Mouse (Mus musculus) forebrain, embryonic 16.5 days (tissue): ENCODE data around the gene Cnpy3. TPM values are rescaled to one million over a fixed set of nuclear protein-coding genes. Genes with fewer than 3 reads are reported as not detected.
"Not testable (repeated sequence)": the region's sequence is repeated elsewhere in the genome, so short reads cannot be mapped to it uniquely, and the experiment has no call there.

Experiments used
- ATAC-seq: fragments of 200-750 bp; cut with Nextera tagmentation; 2 replicates; pipeline ENCODE4 v1.8.0; 2017; ENCODE audit warnings: mild to moderate bottlenecking, moderate library complexity
- H3K27ac ChIP-seq: fragments of 300-500 bp; sonication (generic); 2 replicates; pipeline ENCODE4 v1.5.1; 2014; ENCODE audit warnings: low read length, control low read depth
- H3K27me3 ChIP-seq: fragments of 300-500 bp; sonication (generic); replicated peaks from 2 replicates; pipeline ENCODE4 v1.6.1; 2014; ENCODE audit warnings: low read length; ENCODE audit not compliant: control insufficient read depth, insufficient read depth
- H3K36me3 ChIP-seq: fragments of 300-500 bp; sonication (generic); 2 replicates; pipeline ENCODE4 v1.6.1; 2014; ENCODE audit not compliant: control insufficient read depth, insufficient read depth
- H3K4me1 ChIP-seq: fragments of 300-500 bp; sonication (generic); replicated peaks from 2 replicates; pipeline ENCODE4 v1.6.1; 2014; ENCODE audit warnings: low read length; ENCODE audit not compliant: control insufficient read depth, insufficient read depth
- H3K4me2 ChIP-seq: fragments of 300-500 bp; sonication (generic); 2 replicates; pipeline ENCODE4 v1.6.1; 2014; ENCODE audit warnings: mild to moderate bottlenecking, low read length, control low read depth
- H3K4me3 ChIP-seq: fragments of 300-500 bp; sonication (generic); replicated peaks from 2 replicates; pipeline ENCODE4 v1.5.1; 2014; ENCODE audit warnings: mild to moderate bottlenecking, low read length, control low read depth
- H3K9ac ChIP-seq: fragments of 300-500 bp; sonication (generic); replicated peaks from 2 replicates; pipeline ENCODE4 v1.6.1; 2014; ENCODE audit warnings: low read depth, low read length, control low read depth
- H3K9me3 ChIP-seq: fragments of 300-500 bp; sonication (generic); 2 replicates; pipeline ENCODE4 v1.6.1; 2016; ENCODE audit warnings: low read length; ENCODE audit not compliant: control insufficient read depth
- WGBS: fragments of 180-500 bp; shearing (Covaris S2); extraction: QIAGEN DNeasy Blood & Tissue Kit; methylation state at CpG from one replicate; pipeline ENCODE4 v1.1.7; 2014; 5-methylcytosine and 5-hydroxymethylcytosine counted together
- polyA plus RNA-seq: library from polyadenylated mRNA; unstranded; fragments of >200 nt; fragmentation: Nextera tagmentation; extraction: Ambion mirVana; gene quantifications from 2 replicates; pipeline ENCODE4 v1.2.1, GENCODE M21; 2015

Gene Cnpy3
- 61.9 and 64.5 TPM in 2 replicates for polyA plus RNA-seq

GRCm38 (mm10) chr17:46751794-46752556 lies at the start of gene Cnpy3:
Gene Cnpy3 (minus strand): TSS chr17:46752214.
- 0% methylated on average over 52 of the region's 58 CpGs for WGBS
- Histone ChIP-seq H3K9ac (peak within 1 kb of the TSS; percentile 68), H3K27me3 (no peaks in the 10 kb centered on the region), H3K27ac (peak within 1 kb of the TSS; percentile 89), H3K4me2 (peak within 1 kb of the TSS; percentile 70), H3K36me3 (no peaks in the 10 kb centered on the region), H3K4me3 (peak within 1 kb of the TSS; percentile 91), H3K4me1 (peaks cover 17% of the 10 kb centered on the region), H3K9me3 (no peaks in the 10 kb centered on the region)
- peak; percentile 99 for ATAC-seq

GRCm38 (mm10) chr17:46801761-46802160 lies 49.7 kb upstream of the Cnpy3 start:
- Histone ChIP-seq H3K36me3 (peaks cover 25% of the 10 kb centered on the region), H3K27me3 (no peaks in the 10 kb centered on the region), H3K4me1 (no peaks in the 10 kb centered on the region), H3K9ac (no peak overlapping the region), H3K4me2 (no peak overlapping the region), H3K4me3 (no peak overlapping the region), H3K9me3 (no peaks in the 10 kb centered on the region), H3K27ac (no peak overlapping the region)
- no peak for ATAC-seq
- WGBS: 87% methylated on average over 6 of the region's 6 CpGs

- H3K36me3 ChIP-seq: peaks cover 22% of the 10 kb centered on the region
- H3K4me3 ChIP-seq: no peak overlapping the region
- no peaks in the 10 kb centered on the region for H3K9me3 ChIP-seq
- H3K27ac ChIP-seq: no peak overlapping the region
- no peak for ATAC-seq
- 85% methylated on average over 10 of the region's 10 CpGs for WGBS
- no peaks in the 10 kb centered on the region for H3K4me1 ChIP-seq
- H3K9ac ChIP-seq: no peak overlapping the region
- no peaks in the 10 kb centered on the region for H3K27me3 ChIP-seq
- no peak overlapping the region for H3K4me2 ChIP-seq
These were observed 47.7 kb upstream of the Cnpy3 start for GRCm38 (mm10) chr17:46799680-46800079.

- ATAC-seq: no peak
These were observed 45.4 kb upstream of the Cnpy3 start for GRCm38 (mm10) chr17:46797386-46797785.

GRCm38 (mm10) chr17:46796743-46797142 lies 44.7 kb upstream of the Cnpy3 start:
- Histone ChIP-seq H3K4me1 (no peaks in the 10 kb centered on the region), H3K36me3 (peaks cover 22% of the 10 kb centered on the region), H3K4me2 (no peak overlapping the region), H3K27ac (no peak overlapping the region), H3K27me3 (no peaks in the 10 kb centered on the region), H3K4me3 (no peak overlapping the region), H3K9me3 (no peaks in the 10 kb centered on the region), H3K9ac (no peak overlapping the region)
- no peak for ATAC-seq
- 90% methylated on average over 4 of the region's 4 CpGs for WGBS

More at GRCm38 (mm10) chr17:46797386-46797785, 45.4 kb upstream of the Cnpy3 start:
- Histone ChIP-seq H3K27me3 (no peaks in the 10 kb centered on the region), H3K4me1 (no peaks in the 10 kb centered on the region), H3K4me2 (no peak overlapping the region), H3K36me3 (peaks cover 22% of the 10 kb centered on the region), H3K9ac (no peak overlapping the region), H3K4me3 (no peak overlapping the region), H3K27ac (no peak overlapping the region), H3K9me3 (no peaks in the 10 kb centered on the region)
- WGBS: 39% methylated on average over 8 of the region's 8 CpGs

GRCm38 (mm10) chr17:46792963-46793362 lies 40.9 kb upstream of the Cnpy3 start:
- WGBS: 93% methylated on average over 2 of the region's 2 CpGs
- H3K36me3 ChIP-seq: no peaks in the 10 kb centered on the region
- ATAC-seq: no peak
- no peaks in the 10 kb centered on the region for H3K4me1 ChIP-seq
- H3K27ac ChIP-seq: no peak overlapping the region
- no peak overlapping the region for H3K4me3 ChIP-seq
- no peak overlapping the region for H3K4me2 ChIP-seq
- H3K9ac ChIP-seq: no peak overlapping the region
- H3K9me3 ChIP-seq: no peaks in the 10 kb centered on the region
- no peaks in the 10 kb centered on the region for H3K27me3 ChIP-seq

GRCm38 (mm10) chr17:46787974-46788373 lies 36.0 kb upstream of the Cnpy3 start:
- not testable (repeated sequence) for H3K4me3 ChIP-seq, H3K9me3 ChIP-seq, H3K36me3 ChIP-seq, H3K9ac ChIP-seq, H3K4me2 ChIP-seq, H3K4me1 ChIP-seq, H3K27ac ChIP-seq, ATAC-seq, H3K27me3 ChIP-seq
- WGBS: 47% methylated on average over 2 of the region's 2 CpGs

GRCm38 (mm10) chr17:46786952-46787351 lies 34.9 kb upstream of the Cnpy3 start:
- Histone ChIP-seq H3K4me2 (no peak overlapping the region), H3K9me3 (no peaks in the 10 kb centered on the region), H3K27ac (no peak overlapping the region), H3K27me3 (no peaks in the 10 kb centered on the region), H3K4me3 (no peak overlapping the region), H3K36me3 (no peaks in the 10 kb centered on the region), H3K9ac (no peak overlapping the region), H3K4me1 (no peaks in the 10 kb centered on the region)
- 94% methylated on average over 5 of the region's 5 CpGs for WGBS
- ATAC-seq: no peak

- H3K27me3 ChIP-seq: no peaks in the 10 kb centered on the region
- peaks cover 14% of the 10 kb centered on the region for H3K36me3 ChIP-seq
- WGBS: 73% methylated on average over 2 of the region's 2 CpGs
- H3K4me2 ChIP-seq: peak overlapping the region; percentile 60
- H3K27ac ChIP-seq: peak overlapping the region; percentile 94; the same call in 1 of the 2 replicates
- peaks cover 9% of the 10 kb centered on the region for H3K4me1 ChIP-seq
- H3K9me3 ChIP-seq: no peaks in the 10 kb centered on the region
- H3K4me3 ChIP-seq: peak overlapping the region; percentile 76
- H3K9ac ChIP-seq: no peak overlapping the region
- ATAC-seq: no peak; the same call in 1 of the 2 replicates
These were observed 31.2 kb upstream of the Cnpy3 start for GRCm38 (mm10) chr17:46783222-46783565.
